Mouse (Mus musculus) neural tube, embryonic 14.5 days (tissue): Measurements from ENCODE around the gene Fgfr2. TPM values are rescaled to one million over a fixed set of nuclear protein-coding genes. Genes with fewer than 3 reads are reported as not detected.
"Not testable (repeated sequence)": the region's sequence is repeated elsewhere in the genome, so short reads cannot be mapped to it uniquely, and the experiment has no call there.

Source experiments
- ATAC-seq: fragments of 200-750 bp; cut with Nextera tagmentation; 2 replicates; pipeline ENCODE4 v1.8.0; 2017; ENCODE audit warnings: low read depth, mild to moderate bottlenecking, moderate TSS enrichment, moderate library complexity
- H3K27ac ChIP-seq: fragments of 300-500 bp; sonication (generic); 2 replicates; pipeline ENCODE4 v1.5.1; 2014; ENCODE audit warnings: low read depth, mild to moderate bottlenecking, control low read depth, low read length, moderate library complexity, mixed read lengths
- H3K27me3 ChIP-seq: fragments of 300-500 bp; sonication (generic); 2 replicates; pipeline ENCODE4 v1.6.1; 2014; ENCODE audit warnings: low read length; ENCODE audit not compliant: control insufficient read depth, insufficient read depth
- H3K36me3 ChIP-seq: fragments of 300-500 bp; sonication (generic); 2 replicates; pipeline ENCODE4 v1.6.1; 2014; ENCODE audit warnings: low read length, mixed read lengths; ENCODE audit not compliant: control insufficient read depth, insufficient read depth
- H3K4me1 ChIP-seq: fragments of 300-500 bp; sonication (generic); 2 replicates; pipeline ENCODE4 v1.6.1; 2014; ENCODE audit warnings: low read length; ENCODE audit not compliant: control insufficient read depth, insufficient read depth
- H3K4me2 ChIP-seq: fragments of 300-500 bp; sonication (generic); 2 replicates; pipeline ENCODE4 v1.6.1; 2014; ENCODE audit warnings: mild to moderate bottlenecking, low read depth, low read length, control low read depth
- H3K4me3 ChIP-seq: fragments of 300-500 bp; sonication (generic); 2 replicates; pipeline ENCODE4 v1.5.1; 2014; ENCODE audit warnings: low read depth, low read length, control low read depth, mixed read lengths
- H3K9ac ChIP-seq: fragments of 300-500 bp; sonication (generic); replicated peaks from 2 replicates; pipeline ENCODE4 v1.6.1; 2014; ENCODE audit warnings: low read depth, mild to moderate bottlenecking, control low read depth, low read length, mixed read lengths
- H3K9me3 ChIP-seq: fragments of 300-500 bp; sonication (generic); 2 replicates; pipeline ENCODE4 v1.6.1; 2016; ENCODE audit warnings: low read length; ENCODE audit not compliant: control insufficient read depth
- WGBS: fragments of 180-500 bp; shearing (Covaris S2); extraction: QIAGEN DNeasy Blood & Tissue Kit; methylation state at CpG from one replicate; pipeline ENCODE4 v1.1.7; 2014; 5-methylcytosine and 5-hydroxymethylcytosine counted together
- polyA plus RNA-seq: library from polyadenylated mRNA; unstranded; fragments of >200 nt; fragmentation: Nextera tagmentation; extraction: Ambion mirVana; gene quantifications from 2 replicates; pipeline ENCODE4 v1.2.1, GENCODE M21; 2014

Gene Fgfr2
- polyA plus RNA-seq, 1 experiment from 2014 or later: 28.1 TPM

DNA sequence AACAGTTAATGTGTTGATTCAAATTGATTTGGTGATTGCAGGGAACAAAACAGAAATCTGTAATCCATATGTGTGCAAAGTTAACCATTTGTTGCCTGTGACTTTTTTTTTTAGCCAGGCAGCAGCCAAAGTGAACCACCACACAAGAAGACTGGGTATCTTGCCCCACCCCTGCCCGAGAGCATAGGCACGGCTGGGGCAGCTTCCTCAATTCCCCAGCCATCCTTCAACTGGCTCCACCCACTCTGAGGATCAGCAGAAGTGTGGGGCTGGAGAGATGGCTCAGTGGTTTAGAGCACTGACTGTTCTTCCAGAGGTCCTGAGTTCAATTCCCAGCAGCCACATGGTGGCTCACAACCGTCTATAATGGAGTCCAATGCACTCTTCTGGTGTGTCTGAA lies 581.6 kb downstream of the Fgfr2 start:
- 60% methylated on average over 3 of the region's 3 CpGs for WGBS
- Histone ChIP-seq H3K27me3 (no peaks in the 10 kb centered on the region), H3K36me3 (no peaks in the 10 kb centered on the region), H3K27ac (no peak overlapping the region), H3K9ac (no peak overlapping the region), H3K4me3 (no peak overlapping the region), H3K9me3 (no peaks in the 10 kb centered on the region), H3K4me2 (no peak overlapping the region), H3K4me1 (0 out of 2 replicates have a peak, but pooled peaks cover 7% of the 10 kb centered on the region)
- no peak for ATAC-seq

DNA sequence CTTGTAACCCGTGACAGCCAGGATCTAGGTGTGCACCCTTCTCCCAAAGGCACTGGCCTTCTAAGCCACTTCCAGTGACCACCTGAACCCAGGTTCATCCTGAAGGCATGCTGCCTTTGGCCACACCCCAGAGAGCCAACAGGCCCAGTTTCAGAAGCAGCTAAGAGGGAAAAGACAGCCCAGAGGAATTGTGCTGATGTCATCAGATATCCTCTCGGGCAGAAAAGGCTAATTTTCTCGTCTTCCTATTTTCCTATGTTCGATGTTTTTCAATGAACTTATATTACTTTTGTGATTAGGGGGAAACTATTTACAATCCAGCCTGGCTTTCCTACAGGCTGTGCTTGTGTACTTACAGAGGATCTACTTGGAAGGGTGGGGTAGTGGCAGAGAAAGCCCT lies 582.6 kb downstream of the Fgfr2 start:
- WGBS: 86% methylated on average over 4 of the region's 4 CpGs

GRCm38 (mm10) chr7:132529206-132529605 lies 593.9 kb downstream of the Fgfr2 start:
- no peak for ATAC-seq
- WGBS: 37% methylated on average over 3 of the region's 3 CpGs
- no peaks in the 10 kb centered on the region for H3K4me1 ChIP-seq
- H3K27me3 ChIP-seq: no peaks in the 10 kb centered on the region
- no peaks in the 10 kb centered on the region for H3K9me3 ChIP-seq
- H3K36me3 ChIP-seq: no peaks in the 10 kb centered on the region
- H3K9ac ChIP-seq: no peak overlapping the region
- H3K4me3 ChIP-seq: no peak overlapping the region
- no peak overlapping the region for H3K4me2 ChIP-seq
- H3K27ac ChIP-seq: no peak overlapping the region

More for the DNA sequence above, 582.6 kb downstream of the Fgfr2 start:
- H3K4me1 ChIP-seq: 0 out of 2 replicates have a peak, but pooled peaks cover 7% of the 10 kb centered on the region
- no peak overlapping the region for H3K9ac ChIP-seq
- H3K27ac ChIP-seq: no peak overlapping the region
- H3K27me3 ChIP-seq: no peaks in the 10 kb centered on the region
- no peaks in the 10 kb centered on the region for H3K9me3 ChIP-seq
- no peak for ATAC-seq
- no peak overlapping the region for H3K4me2 ChIP-seq
- H3K4me3 ChIP-seq: no peak overlapping the region
- no peaks in the 10 kb centered on the region for H3K36me3 ChIP-seq

DNA sequence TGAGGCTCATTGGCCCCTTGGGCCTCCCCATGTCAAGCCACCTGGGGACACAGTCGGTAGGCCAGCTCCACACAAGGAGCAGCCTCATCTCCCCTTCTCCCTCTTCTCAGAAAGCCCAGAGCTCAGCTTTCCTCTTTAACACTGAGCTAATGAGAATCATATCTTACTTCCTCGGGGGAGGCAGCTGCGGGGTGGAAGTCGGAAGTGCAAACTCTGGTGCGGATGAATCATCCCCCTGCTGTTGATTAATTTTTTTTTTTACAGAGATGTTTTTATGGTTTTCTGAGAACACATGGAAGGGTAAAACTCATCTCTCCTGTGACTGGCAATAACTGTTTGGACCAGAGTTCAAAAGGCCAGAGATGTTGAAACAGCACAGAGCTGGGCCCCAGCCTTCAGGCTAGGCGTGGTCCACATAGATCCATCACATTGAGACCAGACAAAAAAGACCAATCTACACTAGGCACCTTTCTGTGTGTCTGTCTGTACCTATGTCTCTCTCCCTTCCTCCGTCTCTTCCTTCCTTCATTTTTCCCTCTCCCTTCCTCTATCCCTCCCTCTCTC lies 609.6 kb downstream of the Fgfr2 start:
- Histone ChIP-seq H3K36me3 (no peaks in the 10 kb centered on the region), H3K4me1 (no peaks in the 10 kb centered on the region), H3K27ac (no peak overlapping the region), H3K4me2 (no peak overlapping the region), H3K27me3 (no peaks in the 10 kb centered on the region), H3K4me3 (no peak overlapping the region), H3K9me3 (no peaks in the 10 kb centered on the region), H3K9ac (no peak overlapping the region)
- 72% methylated on average over 7 of the region's 7 CpGs for WGBS
- ATAC-seq: no peak

GRCm38 (mm10) chr7:132509110-132509509 lies 614.0 kb downstream of the Fgfr2 start:
- Histone ChIP-seq H3K36me3 (no peaks in the 10 kb centered on the region), H3K27ac (no peak overlapping the region), H3K4me3 (no peak overlapping the region), H3K9ac (no peak overlapping the region), H3K4me1 (no peaks in the 10 kb centered on the region), H3K27me3 (no peaks in the 10 kb centered on the region), H3K4me2 (no peak overlapping the region), H3K9me3 (no peaks in the 10 kb centered on the region)
- WGBS: 72% methylated on average over 2 of the region's 2 CpGs
- no peak for ATAC-seq

GRCm38 (mm10) chr7:132507361-132507760 lies 615.8 kb downstream of the Fgfr2 start:
- H3K27me3 ChIP-seq: no peaks in the 10 kb centered on the region
- no peak overlapping the region for H3K4me3 ChIP-seq
- ATAC-seq: no peak
- no peak overlapping the region for H3K9ac ChIP-seq
- no peak overlapping the region for H3K27ac ChIP-seq
- H3K36me3 ChIP-seq: no peaks in the 10 kb centered on the region
- H3K4me2 ChIP-seq: no peak overlapping the region
- H3K9me3 ChIP-seq: no peaks in the 10 kb centered on the region
- 52% methylated on average over 4 of the region's 4 CpGs for WGBS
- no peaks in the 10 kb centered on the region for H3K4me1 ChIP-seq

DNA sequence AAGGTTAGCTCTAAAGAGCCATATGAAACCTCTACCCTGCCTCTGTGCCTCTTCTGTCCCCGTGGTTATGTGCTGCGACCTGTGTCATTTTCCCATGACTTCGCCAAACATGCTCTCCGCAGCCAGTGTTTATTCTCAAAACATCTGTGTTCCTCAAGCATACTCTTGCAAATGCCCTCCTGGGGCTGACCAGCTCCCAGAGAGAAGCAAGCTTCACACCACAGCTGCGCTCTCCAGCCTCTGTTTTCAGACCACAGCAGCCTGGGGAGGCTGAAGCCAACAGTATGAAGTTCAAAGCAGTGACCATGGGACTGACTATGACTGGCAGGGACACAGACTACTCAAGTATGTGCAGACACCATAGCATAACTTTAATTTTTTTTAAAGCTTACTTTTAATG lies 616.9 kb downstream of the Fgfr2 start:
- no peak overlapping the region for H3K27ac ChIP-seq
- no peak overlapping the region for H3K9ac ChIP-seq
- no peaks in the 10 kb centered on the region for H3K4me1 ChIP-seq
- H3K4me3 ChIP-seq: no peak overlapping the region
- no peak overlapping the region for H3K4me2 ChIP-seq
- 68% methylated on average over 5 of the region's 5 CpGs for WGBS
- H3K36me3 ChIP-seq: no peaks in the 10 kb centered on the region
- H3K27me3 ChIP-seq: no peaks in the 10 kb centered on the region
- H3K9me3 ChIP-seq: no peaks in the 10 kb centered on the region
- no peak for ATAC-seq

DNA sequence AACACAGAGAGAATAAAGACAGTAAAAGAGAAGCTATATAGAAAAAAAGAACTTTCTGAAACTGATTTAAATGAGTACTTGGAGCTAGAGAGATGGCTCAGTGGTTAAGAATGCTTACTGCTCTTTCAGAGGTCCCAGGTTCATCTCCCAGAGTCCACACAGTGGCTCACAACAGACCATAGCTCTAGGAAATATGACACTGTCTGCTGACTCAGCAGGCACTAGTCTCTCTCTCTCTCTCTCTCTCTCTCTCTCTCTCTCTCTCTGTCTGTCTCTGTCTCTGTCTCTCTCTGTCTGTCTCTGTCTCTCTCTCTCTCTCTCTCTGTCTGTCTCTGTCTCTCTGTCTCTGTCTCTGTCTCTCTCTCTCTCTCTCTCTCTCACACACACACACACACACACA lies 620.7 kb downstream of the Fgfr2 start:
- not testable (repeated sequence) for H3K36me3 ChIP-seq, H3K4me3 ChIP-seq, ATAC-seq, H3K27ac ChIP-seq, H3K27me3 ChIP-seq, H3K4me1 ChIP-seq, H3K9me3 ChIP-seq, H3K9ac ChIP-seq, H3K4me2 ChIP-seq

DNA sequence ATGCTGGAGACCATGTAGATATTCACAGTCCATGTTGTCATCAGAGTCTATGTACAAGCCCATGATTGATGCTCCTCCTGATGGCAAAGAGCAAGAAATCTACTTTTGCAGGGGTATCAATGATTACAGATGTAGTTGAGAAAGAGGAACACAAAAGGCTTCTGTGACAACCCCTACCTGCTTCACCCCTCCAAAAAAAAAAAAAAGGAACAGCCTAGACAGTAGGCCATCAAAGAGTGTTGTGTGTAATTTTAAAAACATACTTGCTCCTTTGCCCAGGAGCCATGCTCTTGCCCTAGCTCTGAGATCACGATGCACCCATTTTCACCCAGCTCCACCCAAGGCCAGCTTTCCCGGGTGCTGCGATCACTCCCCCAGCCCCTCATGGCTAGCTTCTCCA lies 626.0 kb downstream of the Fgfr2 start:
- WGBS: 93% methylated on average over 3 of the region's 3 CpGs
- Histone ChIP-seq H3K4me2 (no peak overlapping the region), H3K9ac (no peak overlapping the region), H3K4me1 (no peaks in the 10 kb centered on the region), H3K4me3 (no peak overlapping the region), H3K27ac (no peak overlapping the region), H3K27me3 (no peaks in the 10 kb centered on the region), H3K36me3 (no peaks in the 10 kb centered on the region), H3K9me3 (no peaks in the 10 kb centered on the region)
- ATAC-seq: no peak
